In genomic region chr7:90060343-90061175, GRCm38 (mm10) we compare ENCODE assay signal across 8 mouse cellular contexts.
DNase-seq lines count a peak whose midpoint lies in the region; ATAC-seq and TF ChIP-seq lines count a peak whose summit lies in the region.

No protein-coding gene starts in this region.

- TF ChIP-seq CTCF in kidney, adult 2 months (conservative IDR thresholded peaks at IDR 0.05; ENCODE audit: insufficient read depth, insufficient read length, low read depth, low read length), result no peak

- H3K4me2 ChIP-seq in heart, embryonic 13.5 days, result peak overlapping the region; percentile 46

- peak overlapping the region; percentile 67 for H3K27ac ChIP-seq in heart, embryonic 13.5 days (replicated peaks)
- H3K27ac ChIP-seq in kidney, adult 2 months (ENCODE audit: insufficient read depth, low read depth, low read length), result peak overlapping the region; percentile 96

- H3K36me3 ChIP-seq in heart, embryonic 13.5 days, result no peaks in the 10 kb centered on the region
- no peaks in the 10 kb centered on the region for H3K36me3 ChIP-seq in kidney, adult 2 months (ENCODE audit: control insufficient read depth, insufficient read depth, low read length)

- peaks cover 36% of the 10 kb centered on the region for H3K4me1 ChIP-seq in heart, embryonic 13.5 days
- peaks cover 29% of the 10 kb centered on the region for H3K4me1 ChIP-seq in kidney, adult 2 months (ENCODE audit: control insufficient read depth, insufficient read depth, low read length)

- no peaks in the 10 kb centered on the region for H3K9me3 ChIP-seq in heart, embryonic 13.5 days

- peak; percentile 27 for TF ChIP-seq POLR2A in kidney, adult 2 months (IDR thresholded peaks at IDR 0.05; ENCODE audit: low read depth, low read length)

- H3K27me3 ChIP-seq in heart, embryonic 13.5 days (replicated peaks), result no peaks in the 10 kb centered on the region
- H3K27me3 ChIP-seq in kidney, adult 2 months (replicated peaks; ENCODE audit: control insufficient read depth, insufficient read depth, low read length), result no peaks in the 10 kb centered on the region

- WGBS in heart, embryonic 13.5 days, result 38% methylated on average over 16 of the region's 16 CpGs
- 53% methylated on average over 16 of the region's 16 CpGs for WGBS in kidney, adult 2 months

- peak overlapping the region; percentile 51; the same call in 1 of the 2 replicates for H3K9ac ChIP-seq in heart, embryonic 13.5 days

- intact Hi-C loops in heart, postnatal 14 days (cut with DNase I), result no loop called here
- intact Hi-C loops in gastrocnemius, postnatal 36 days (cut with DNase I), result no loop called here

- DNase-seq in heart, postnatal 14 days, result no peak
- DNase-seq in c-Kit-negative CD71-positive TER-119-positive erythroid progenitor cells, embryonic 14.5 days (ENCODE audit: low read depth, low spot score), result peak; percentile 74
- DNase-seq in kidney, adult 2 months, result peak; percentile 85
- no peak for DNase-seq in retina, postnatal 1 day
- DNase-seq in gastrocnemius, postnatal 36 days, result no peak
- no peak for DNase-seq in layer of hippocampus, adult 18-20 months (ENCODE audit: low spot score in 2 of 2)

- H3K4me3 ChIP-seq in heart, embryonic 13.5 days, result no peak overlapping the region
- H3K4me3 ChIP-seq in kidney, adult 2 months (ENCODE audit: insufficient read depth, low read depth, low read length), result no peak overlapping the region

- ATAC-seq in heart, embryonic 13.5 days (ENCODE audit: extremely low read depth, insufficient number of reproducible peaks, low FRiP score, low TSS enrichment), result no peak
- ATAC-seq in megakaryocyte progenitor cell, adult 5-6 weeks (replicated peaks; ENCODE audit: poor library complexity), result peak; percentile 68

Comparison
In these comparisons a context has a peak if more than half of its experiments do, and no peak if none do; other contexts are left out.
1. DNase-seq: peak in c-Kit-negative CD71-positive TER-119-positive erythroid progenitor cells, embryonic 14.5 days (single experiment) and kidney, adult 2 months (single experiment); none in heart, postnatal 14 days (0 of 2), retina, postnatal 1 day (single experiment), gastrocnemius, postnatal 36 days (0 of 2) and layer of hippocampus, adult 18-20 months (0 of 2).